Mouse (Mus musculus) cerebellum, adult 9-11 months (tissue): ENCODE measurements around the gene Akr1a1.
A peak's percentile ranks its signal among the peaks of the same experiment; 100 is the strongest.

Source experiments
- DNase-seq: peaks from one replicate; pipeline ENCODE4 v3.0.0; 2022

Akr1a1 gene

DNA sequence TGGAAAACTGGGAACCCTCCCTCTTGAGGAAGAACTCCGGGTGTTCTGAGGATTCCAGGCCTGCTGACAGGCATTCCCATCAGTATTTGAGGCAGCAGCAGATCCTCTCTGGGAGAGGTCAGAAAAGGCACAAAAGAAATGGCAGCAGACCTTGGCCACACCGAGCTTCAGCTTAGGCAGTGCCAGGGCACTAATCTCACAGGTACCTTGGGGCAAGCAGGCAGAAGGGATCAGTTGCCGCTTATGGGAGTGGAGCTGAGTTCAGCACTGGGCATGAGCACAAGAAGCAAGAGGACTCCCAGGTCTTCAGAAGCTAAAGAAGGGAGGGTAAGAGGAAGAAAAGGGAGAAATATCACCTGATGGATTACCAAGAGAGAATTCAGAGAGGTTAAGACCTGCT lies 6.5 kb upstream of the Akr1a1 start:
- no peak for DNase-seq

DNA sequence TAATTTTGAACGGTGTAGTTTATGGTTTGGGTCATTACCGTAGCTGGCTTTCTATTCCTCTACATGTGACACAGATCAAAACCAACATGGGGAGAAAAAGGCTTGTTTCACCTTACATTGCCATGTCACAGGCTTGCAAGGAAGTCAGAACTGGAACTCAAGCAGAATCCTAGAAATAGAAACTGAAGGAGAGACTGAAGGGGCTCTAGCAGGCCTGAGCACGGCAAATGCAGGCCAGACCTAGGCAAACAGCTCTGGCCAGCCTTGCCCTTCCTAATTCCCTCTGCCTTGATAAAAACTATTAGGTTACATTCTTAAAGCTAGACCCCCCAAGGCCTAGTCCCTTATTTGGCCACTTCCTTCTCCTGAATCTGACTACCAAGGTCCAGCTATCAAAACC lies 4.2 kb upstream of the Akr1a1 start:
- DNase-seq: no peak

DNA sequence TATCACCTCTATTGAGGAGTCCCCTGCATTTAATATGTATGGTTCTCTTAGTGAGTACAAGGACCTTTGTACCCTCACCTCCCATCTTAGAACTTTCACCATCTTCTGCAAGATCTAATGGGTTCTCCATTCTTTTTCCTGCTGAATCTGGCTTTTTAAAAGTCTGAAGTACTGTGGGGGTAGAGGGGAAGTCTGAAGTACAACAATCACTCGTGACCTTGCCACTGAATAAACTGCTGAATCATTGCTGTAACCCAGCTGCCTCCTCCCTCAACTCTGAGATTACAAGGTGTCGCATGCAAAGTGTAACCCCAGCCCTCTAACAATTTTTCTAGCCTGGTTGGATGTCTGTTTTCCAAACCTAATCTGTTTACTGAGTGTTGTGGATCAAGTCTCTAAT lies 3.6 kb upstream of the Akr1a1 start:
- no peak for DNase-seq

DNA sequence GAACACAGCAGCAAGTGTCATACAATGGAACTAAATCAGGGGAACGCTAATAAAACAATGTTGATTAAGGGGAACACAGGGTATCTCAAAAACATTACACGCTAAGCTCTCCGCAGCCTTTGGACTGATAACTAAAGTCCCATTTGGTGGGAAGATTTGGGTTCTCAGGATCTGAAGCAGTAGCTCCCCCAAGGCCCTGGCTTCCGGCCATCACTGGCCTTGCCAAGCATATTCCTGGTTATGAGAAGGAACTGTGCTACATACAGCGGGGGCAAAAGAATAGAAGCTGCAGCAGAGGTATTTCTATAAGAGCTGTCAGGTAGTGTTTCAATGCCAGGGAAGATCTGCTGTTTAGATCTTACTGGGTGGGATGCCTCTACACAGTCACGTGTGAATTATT lies 1.7 kb upstream of the Akr1a1 start:
- DNase-seq: no peak

DNA sequence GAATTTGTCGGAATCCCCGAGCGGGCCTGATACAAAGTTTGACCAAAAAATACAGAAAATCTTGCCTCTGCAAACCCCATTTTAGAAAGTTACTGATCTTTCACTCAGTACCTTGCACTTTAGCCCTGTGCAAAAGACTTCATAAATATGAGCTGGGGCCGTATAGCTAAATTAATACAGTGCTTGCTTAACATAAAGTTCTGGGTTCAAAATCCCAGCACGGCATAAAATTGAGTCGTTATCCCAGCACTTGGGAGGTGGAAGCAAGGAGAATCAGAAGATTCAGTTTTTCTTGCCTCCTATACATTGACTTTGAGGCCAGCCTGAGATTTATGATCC lies 286 bp upstream of the Akr1a1 start:
- no peak for DNase-seq

DNA sequence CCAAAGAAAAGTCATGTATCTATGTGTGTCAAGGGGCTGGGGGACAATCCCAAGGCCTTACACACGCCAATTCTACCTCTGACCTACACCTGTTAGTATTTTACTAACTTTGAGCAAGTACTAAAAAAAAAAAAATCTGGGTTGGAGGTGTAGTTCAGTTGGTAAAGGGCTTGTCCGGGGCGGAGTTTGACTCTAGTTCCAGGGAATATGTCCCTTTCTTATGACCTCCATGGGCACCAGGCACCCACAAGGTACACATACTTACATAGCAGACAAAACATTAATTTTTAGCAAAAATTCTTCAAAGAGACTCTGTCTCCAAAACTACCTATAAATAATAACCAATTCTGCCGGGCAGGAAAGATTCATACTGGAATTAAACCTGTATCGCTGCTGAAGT lies 1.1 kb downstream of the Akr1a1 start:
- no peak for DNase-seq

DNA sequence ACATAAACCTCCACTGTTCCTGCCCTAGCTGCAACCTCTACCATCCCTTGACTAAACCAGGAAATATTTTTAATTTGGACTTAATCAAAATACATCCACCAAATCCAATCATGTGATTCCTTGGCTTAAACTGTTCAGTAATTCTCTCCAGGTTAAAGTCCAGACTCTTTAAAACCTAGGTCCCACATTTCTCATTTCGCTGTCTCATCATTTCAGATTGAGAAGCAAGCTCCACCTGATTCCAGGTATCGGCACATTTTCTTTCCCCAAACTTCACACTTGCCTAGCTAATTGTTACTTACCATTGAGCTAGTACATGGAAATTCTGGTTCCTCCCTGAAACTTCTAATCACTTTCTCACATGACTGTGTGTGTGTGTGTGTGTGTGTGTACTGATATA lies 2.1 kb downstream of the Akr1a1 start:
- DNase-seq: no peak

DNA sequence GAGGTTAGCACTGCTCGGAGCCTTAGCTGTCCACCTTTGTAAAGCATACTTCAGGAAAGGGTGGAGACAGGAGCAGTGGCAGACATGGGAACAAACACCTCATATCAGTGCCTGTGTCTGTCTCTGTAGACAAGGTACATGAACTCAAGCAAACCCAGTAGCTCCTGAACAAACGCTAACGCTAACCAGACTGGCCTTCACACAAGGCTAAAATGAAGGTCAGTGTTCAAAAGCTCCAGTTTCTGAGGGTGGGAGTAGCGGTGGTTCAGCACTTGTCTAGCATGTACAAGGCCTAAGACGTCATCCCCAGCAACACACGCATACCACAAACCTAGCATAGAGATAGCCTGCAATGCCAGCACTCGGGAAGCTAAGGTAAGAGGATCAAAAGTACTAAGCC lies 5.9 kb downstream of the Akr1a1 start:
- DNase-seq: no peak

DNA sequence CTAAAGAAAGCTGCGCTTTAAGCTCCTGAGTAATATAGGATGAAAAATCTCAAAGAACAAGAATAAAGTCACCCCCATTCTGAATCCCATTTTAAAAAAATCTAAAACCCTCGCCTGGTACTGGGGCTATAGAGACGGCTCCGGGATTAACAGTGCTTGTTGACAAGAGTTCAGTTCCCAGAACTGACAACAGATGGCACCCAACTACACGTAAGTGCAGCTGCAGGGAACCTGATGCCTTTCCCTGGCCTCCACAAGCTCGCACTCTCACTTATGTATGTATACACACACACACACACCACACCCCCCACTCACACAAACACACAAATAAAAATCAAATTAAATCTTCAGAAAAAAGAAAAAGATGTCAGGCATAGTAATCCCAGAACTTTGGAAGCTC lies 7.2 kb downstream of the Akr1a1 start:
- DNase-seq: no peak

DNA sequence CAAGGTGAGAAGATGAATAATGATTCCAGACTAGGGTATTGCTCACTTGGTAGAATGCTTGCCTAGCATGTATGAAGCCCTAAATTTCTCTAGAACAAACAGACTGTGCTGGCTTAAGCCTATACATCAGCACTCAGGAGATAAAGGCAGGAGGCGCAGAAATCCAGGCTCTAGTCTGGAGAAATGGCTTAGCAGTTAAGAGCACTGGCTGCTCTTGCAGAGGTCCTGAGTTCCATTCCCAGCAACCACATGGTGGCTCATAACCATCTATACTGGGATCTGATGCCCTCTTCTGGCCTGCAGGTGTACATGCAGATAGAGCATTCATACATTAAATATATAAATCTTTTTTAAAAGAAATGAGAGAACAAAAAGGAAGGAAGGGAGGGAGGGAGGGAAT lies 9.4 kb downstream of the Akr1a1 start:
- no peak for DNase-seq

DNA sequence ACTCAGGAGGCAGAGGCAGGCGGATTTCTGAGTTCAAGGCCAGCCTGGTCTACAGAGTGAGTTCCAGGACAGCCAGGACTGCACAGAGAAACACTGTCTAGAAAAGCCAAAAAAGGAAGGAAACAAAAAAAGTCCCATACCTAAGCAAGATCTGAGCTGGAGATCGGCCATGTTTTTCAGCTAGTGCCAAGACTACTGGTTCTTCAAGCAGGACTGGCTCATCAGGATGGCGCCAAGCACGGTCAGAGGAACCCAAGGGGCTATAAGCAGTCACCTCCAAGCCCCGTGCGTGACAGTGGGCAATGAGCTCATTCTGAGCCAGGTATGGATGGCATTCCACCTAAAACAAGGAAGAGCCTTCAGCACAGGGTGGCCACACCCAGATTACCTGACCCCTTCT lies 12.7 kb downstream of the Akr1a1 start:
- DNase-seq: no peak

DNA sequence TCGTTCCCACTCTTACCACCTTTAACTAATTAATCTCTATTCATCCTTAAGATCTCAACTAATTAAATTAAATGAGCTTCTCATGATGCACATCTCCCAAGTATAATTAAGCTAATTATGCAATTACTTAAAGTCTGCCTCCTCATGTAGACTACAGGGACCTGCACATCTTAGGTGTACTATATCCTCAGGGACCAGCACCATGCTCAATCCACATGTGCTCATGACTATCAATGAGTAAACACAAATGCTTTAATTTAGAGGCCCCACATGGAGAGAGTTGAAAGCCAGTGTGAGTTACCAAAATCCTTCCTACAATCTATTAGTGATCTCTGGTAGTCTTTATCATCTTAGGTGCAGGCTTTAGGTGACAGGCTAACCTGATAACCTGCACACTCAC lies 16.3 kb downstream of the Akr1a1 start:
- DNase-seq: no peak

DNA sequence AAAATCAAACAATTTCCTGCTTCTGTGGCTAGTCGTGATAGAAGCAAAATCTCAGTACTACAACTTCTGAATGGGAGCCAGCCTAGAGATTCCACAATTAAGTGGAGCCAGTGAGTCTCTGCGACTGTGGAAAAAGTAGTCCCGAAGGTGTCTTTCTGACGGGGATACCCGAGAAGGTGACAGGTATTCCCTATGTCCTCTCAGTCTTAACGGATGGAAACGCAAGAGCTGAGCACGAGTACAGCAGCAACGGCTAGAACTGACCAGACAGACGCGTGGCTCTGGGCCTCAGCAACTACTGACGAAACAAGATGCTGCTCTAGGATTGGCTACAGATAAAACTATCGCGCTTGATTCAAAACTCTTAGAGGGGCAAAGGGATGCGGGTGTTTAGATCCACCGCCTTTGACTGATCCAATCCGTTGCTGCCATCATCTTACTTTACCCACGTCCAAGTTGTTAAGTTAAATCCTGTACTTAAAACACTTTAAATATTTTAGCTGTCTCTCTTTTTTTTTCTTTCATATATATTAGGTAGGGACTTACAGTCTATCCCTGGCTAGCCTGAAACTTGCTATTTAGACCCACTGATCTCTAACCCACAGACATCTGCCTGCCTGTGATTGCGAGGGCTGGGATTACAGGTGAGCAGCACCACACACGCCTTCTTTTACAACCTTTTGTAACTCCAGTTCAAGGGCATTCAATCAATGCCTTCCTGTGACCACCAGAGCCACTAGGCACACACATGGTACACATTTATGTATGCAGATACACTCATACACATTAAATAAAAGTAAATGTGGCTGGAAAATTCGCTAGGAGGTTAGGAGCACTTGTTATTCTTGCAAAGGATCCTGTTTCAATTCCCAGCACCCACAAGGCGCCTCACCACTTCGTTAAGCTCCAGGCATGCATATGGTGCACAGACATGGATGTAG lies 23.5 kb downstream of the Akr1a1 start, which contains the start of gene Nasp:
TSS of gene Nasp (minus strand) at position 220 of the 941 bp plus-strand sequence.
- DNase-seq: peak; percentile 86

DNA sequence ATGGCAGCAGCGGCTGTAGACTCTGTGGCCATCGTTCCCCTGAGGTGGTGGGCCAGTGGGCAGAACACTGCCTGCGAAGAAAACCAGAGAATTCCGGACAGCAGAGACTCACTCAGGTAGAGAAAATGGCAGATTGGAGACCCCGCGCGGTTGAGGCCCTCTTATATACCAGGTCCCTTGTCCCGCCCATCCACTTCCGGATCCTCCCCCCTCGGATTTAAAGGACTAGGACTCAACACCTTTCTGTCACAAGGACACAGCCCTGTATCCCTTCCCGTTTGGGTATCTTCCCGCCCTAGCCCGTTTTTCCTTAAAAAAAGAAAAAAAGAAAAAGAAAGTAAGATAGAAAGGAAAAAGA lies 24.1 kb downstream of the Akr1a1 start:
- DNase-seq: peak; percentile 90

DNA sequence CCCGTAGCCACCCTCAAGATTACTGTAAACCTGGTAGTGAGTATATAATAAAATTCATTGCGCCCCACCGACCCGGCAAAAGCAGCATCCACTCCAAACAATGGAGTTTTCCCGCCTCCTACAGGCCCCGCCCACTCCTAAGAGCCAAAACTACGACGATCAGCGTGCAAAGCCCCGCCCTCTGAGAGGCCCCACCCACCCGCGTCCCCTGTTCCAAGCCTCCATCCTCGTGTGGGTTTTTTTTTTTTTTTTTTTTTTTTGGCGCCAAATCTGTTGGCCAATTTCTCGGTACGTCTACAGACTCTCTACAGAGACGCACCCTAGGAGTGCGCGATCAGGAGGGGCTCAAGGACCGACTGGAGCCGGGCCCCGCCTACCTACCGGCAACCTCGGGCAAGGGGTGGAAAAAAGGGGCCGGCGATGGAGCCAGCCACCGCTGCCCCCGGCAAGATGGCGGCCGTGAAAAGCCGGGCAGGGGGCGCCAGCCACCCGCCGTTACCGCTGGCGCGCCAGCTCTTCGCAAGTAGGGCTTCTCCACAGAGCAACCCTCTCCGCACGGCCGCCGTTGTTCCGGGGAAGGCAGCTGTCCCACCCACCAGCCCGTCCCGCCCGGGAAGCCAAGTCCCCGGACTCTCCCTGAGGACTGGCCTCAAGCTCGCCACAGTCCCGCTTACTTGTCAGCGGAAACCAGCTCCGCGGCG lies 24.7 kb downstream of the Akr1a1 start:
- peak; percentile 72 for DNase-seq

DNA sequence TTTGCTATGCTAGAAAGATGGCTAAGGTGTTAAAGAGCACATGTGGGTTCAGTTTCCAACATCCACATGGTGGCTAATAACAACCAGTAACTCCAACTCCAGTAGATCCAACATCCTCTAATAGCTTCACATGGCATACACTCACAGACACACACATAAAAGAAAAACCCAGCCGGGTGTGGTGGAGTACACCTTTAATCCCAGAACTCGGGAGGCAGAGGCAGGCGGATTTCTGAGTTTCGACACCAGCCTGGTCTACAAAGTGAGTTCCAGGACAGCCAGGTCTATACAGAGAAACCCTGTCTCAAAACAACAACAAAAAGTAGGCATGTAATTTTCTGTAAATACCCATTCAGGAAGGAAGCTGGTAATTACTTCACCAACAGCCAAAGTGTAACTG lies 26.6 kb downstream of the Akr1a1 start:
- DNase-seq: no peak

DNA sequence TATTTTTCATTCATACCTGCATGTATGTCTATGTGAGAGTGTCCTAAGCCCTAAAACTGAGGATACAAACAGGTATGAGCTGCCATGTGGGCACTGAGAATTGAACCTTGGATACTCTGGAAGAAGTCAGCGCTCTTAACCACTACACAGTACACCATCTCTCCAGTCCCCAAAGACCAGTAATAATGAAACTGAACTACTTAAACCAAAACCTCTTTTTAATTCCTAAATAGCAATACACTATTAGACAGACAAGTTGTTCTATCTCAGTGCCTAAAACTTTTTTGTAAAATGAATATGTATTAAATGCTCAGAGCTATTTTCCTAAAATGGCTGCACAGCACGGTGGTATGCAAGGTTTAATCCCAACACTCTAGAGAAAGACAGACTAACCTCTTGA lies 36.2 kb downstream of the Akr1a1 start:
- DNase-seq: no peak

DNA sequence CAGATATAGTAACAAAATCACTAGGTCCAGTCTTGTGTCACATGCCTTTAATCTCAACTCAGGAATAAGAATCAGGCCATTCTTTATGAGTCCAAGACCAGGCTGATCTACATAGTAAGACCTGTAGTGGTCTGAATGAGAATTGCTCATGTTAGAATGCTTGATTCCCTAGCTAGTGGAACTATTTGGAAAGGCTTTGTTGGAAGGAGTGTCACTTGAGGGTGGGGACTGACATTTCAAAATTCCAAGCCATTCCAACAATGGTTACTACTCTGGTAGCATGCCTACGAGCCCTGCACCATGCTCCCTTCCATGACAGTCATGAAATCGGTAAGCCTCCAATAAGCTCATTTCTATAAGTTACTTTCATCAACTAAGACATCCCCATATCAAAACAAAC lies 38.9 kb downstream of the Akr1a1 start:
- DNase-seq: no peak

DNA sequence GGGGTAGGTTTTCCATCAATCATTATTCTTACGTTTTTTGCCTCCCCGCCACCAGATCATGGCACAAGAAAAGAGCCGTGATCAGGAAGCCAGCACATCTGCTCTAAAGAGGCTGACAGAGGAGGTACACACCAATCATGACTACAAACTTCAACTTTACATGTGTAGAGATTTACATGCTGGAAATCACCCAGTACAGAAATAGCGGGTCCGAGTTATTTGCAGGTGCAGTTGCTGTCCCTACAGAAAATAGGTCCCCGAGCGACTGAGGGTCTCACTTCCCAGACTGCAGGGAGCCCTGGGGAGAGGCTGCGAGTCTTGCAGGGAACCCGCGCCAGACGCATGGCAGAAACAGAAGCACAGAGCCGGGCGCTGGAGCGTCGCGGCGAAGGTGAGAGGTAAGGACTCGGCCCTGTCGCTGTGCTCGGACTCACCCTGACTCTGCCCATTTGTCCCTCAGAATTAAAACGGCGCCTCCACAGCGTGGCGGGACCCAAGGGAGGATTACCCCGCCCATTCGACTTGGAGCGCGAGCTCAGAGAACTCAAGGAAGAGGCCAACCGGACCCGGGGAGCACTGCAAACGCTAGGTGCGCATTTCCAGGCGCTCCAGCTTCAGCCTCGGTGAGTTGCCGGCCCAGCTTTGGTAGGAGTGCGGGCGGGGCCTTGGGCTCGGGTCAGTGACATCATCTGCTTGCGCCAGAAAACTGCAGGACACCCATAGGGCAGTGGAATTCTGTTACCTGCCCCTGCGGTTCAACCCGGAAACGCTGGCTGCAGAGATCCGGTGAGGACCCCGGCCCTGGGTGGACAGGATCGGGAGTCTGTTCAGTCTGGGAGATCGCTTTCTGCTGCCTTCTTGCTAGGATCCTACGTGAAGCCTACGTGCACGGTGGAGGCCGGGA lies 54.2 kb downstream of the Akr1a1 start:
- peak; percentile 94 for DNase-seq

DNA sequence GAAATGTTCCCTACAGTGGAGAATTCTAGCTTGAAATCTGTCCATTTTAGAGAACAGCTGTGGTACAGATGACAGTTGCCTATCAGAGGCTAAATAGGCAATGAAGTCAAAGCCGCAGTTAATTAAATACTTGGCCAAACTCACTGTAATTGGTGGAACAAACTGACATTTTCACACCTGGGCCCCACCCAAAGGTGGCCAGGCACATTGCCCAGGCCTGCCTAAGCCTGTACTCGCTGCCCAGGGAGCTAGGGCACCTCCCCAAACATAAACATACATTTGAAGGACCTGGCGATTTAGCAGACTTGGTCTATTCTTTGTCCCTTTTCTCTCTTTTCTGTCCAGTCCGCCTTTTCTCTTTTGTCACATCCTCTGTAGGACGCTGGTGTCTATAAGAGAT lies 55.1 kb downstream of the Akr1a1 start, which contains the start of gene Ccdc17:
TSS of gene Ccdc17 (plus strand) at position 276 of the 400 bp plus-strand sequence.
- DNase-seq: peak; percentile 19

DNA sequence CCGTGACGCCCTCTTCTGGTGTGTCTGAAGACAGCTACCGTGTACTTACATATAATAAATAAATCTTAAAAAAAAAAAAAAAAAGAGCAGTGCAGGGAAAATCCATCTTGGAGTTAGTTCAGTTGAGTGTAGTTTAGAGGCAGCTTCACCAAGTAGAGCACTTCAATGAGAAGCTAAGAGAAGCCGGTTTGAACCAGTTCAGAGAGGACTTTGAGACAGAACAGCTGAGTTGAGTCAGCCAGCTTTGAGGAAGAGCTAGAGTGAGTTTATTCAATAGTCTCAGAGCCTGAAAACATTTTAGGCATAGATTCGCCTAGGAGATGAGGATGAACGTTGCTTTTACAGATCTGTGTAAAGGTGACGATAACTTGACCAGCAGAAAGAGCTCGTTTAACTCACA lies 55.7 kb downstream of the Akr1a1 start:
- no peak for DNase-seq
